Mouse (Mus musculus): ENCODE measurements around the gene Chd2. TPM values are rescaled to one million over a fixed set of nuclear protein-coding genes. Genes with fewer than 3 reads are reported as not detected.

Chd2 gene
- polyA plus RNA-seq, 1 experiment from 2014 or later, result 64.4 TPM

DNA sequence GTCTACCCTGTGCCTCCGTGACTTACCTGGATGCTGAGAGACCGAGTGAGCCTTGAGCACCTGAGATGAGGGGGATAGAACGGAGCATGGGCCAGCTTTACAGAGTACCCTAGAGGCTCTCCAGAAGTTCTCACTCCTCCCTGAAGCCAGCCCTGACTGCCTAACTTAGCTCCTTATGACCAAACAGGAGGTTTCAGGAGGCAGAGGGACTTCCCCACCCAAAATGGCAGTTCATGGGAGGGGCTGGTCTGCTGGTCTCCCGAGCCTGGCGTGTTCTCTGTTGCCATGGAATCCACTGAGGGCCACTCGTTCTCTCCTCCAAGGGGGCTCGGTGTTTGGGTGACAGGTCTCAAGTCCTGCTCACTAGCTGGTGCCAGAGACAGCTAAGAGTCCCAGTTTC is 130.1 kb downstream of the Chd2 start:
- Histone ChIP-seq H3K27ac (ENCODE audit: low read depth, low read length) (no peak overlapping the region), H3K9ac (ENCODE audit: low read depth, low read length) (no peak overlapping the region), H3K4me2 (replicated peaks; ENCODE audit: low read depth, low read length) (no peak overlapping the region), H3K27me3 (ENCODE audit: control insufficient read depth, insufficient read depth, low read length) (no peaks in the 10 kb centered on the region), H3K4me1 (replicated peaks; ENCODE audit: control insufficient read depth, insufficient read depth, low read length) (peaks cover 3% of the 10 kb centered on the region; the same call in 1 of the 2 replicates), H3K4me3 (ENCODE audit: low read depth, low read length) (no peak overlapping the region), H3K36me3 (ENCODE audit: control insufficient read depth, insufficient read depth, low read length) (peaks cover 22% of the 10 kb centered on the region), H3K9me3 (ENCODE audit: control insufficient read depth, low read length) (no peaks in the 10 kb centered on the region)
- 78% methylated on average over 7 of the region's 7 CpGs for WGBS
- DNase-seq (ENCODE audit: low spot score), result no peak
- no peak for ATAC-seq (ENCODE audit: low FRiP score)

- no peak overlapping the region for H3K9ac ChIP-seq (ENCODE audit: low read depth, low read length)
- no peak overlapping the region for H3K27ac ChIP-seq (ENCODE audit: low read depth, low read length)
- no peaks in the 10 kb centered on the region for H3K9me3 ChIP-seq (ENCODE audit: control insufficient read depth, low read length)
- H3K4me3 ChIP-seq (ENCODE audit: low read depth, low read length), result no peak overlapping the region
- no peak overlapping the region for H3K4me2 ChIP-seq (replicated peaks; ENCODE audit: low read depth, low read length)
- no peaks in the 10 kb centered on the region for H3K27me3 ChIP-seq (ENCODE audit: control insufficient read depth, insufficient read depth, low read length)
- peaks cover 9% of the 10 kb centered on the region for H3K4me1 ChIP-seq (replicated peaks; ENCODE audit: control insufficient read depth, insufficient read depth, low read length)
- DNase-seq (ENCODE audit: low spot score) (no peak), ATAC-seq (ENCODE audit: low FRiP score) (no peak)
- peaks cover 11% of the 10 kb centered on the region; the same call in 1 of the 2 replicates for H3K36me3 ChIP-seq (ENCODE audit: control insufficient read depth, insufficient read depth, low read length)
- 93% methylated on average over 11 of the region's 11 CpGs for WGBS
These were observed 136.1 kb downstream of the Chd2 start for GRCm38 (mm10) chr7:73405550-73405949.

- Histone ChIP-seq H3K9ac (ENCODE audit: low read depth, low read length) (no peak overlapping the region), H3K36me3 (ENCODE audit: control insufficient read depth, insufficient read depth, low read length) (peaks cover 5% of the 10 kb centered on the region; the same call in 1 of the 2 replicates), H3K27ac (ENCODE audit: low read depth, low read length) (no peak overlapping the region), H3K9me3 (ENCODE audit: control insufficient read depth, low read length) (no peaks in the 10 kb centered on the region), H3K27me3 (ENCODE audit: control insufficient read depth, insufficient read depth, low read length) (no peaks in the 10 kb centered on the region), H3K4me1 (replicated peaks; ENCODE audit: control insufficient read depth, insufficient read depth, low read length) (peaks cover 23% of the 10 kb centered on the region), H3K4me3 (ENCODE audit: low read depth, low read length) (no peak overlapping the region), H3K4me2 (replicated peaks; ENCODE audit: low read depth, low read length) (no peak overlapping the region)
- no peak for ATAC-seq (ENCODE audit: low FRiP score)
- WGBS, result 39% methylated on average over 3 of the region's 3 CpGs
- no peak for DNase-seq (ENCODE audit: low spot score)
These were observed 138.1 kb downstream of the Chd2 start for GRCm38 (mm10) chr7:73403538-73403937.

DNA sequence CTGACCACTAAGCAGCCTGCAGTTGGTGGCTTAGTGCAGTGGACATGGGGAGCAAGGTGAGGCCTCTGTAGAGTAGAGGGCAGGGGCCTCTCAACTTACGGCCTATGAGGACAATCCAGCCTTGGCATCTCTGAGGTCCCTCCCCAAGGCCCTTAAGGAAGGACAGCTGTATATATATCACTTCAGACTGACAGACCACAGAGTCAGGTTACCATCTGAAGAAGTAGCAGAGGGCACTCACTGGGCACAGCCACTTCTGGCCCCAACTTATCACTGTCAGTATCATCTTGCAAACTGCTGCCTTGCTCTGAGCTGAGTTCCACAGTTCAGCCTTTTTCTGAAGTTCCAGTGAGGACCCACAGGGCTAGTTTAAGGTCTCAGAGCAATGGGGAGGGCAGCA is 139.0 kb downstream of the Chd2 start:
- Histone ChIP-seq H3K4me2 (replicated peaks; ENCODE audit: low read depth, low read length) (no peak overlapping the region), H3K4me3 (ENCODE audit: low read depth, low read length) (no peak overlapping the region), H3K9me3 (ENCODE audit: control insufficient read depth, low read length) (no peaks in the 10 kb centered on the region), H3K4me1 (replicated peaks; ENCODE audit: control insufficient read depth, insufficient read depth, low read length) (peaks cover 30% of the 10 kb centered on the region), H3K9ac (ENCODE audit: low read depth, low read length) (no peak overlapping the region), H3K36me3 (ENCODE audit: control insufficient read depth, insufficient read depth, low read length) (peaks cover 5% of the 10 kb centered on the region; the same call in 1 of the 2 replicates), H3K27ac (ENCODE audit: low read depth, low read length) (no peak overlapping the region), H3K27me3 (ENCODE audit: control insufficient read depth, insufficient read depth, low read length) (no peaks in the 10 kb centered on the region)
- 50% methylated on average over 1 of the region's 1 CpGs for WGBS
- no peak for ATAC-seq (ENCODE audit: low FRiP score)
- DNase-seq (ENCODE audit: low spot score), result no peak

GRCm38 (mm10) chr7:73402106-73402505 is 139.5 kb downstream of the Chd2 start:
- H3K4me3 ChIP-seq (ENCODE audit: low read depth, low read length), result no peak overlapping the region
- no peaks in the 10 kb centered on the region for H3K9me3 ChIP-seq (ENCODE audit: control insufficient read depth, low read length)
- no peaks in the 10 kb centered on the region for H3K27me3 ChIP-seq (ENCODE audit: control insufficient read depth, insufficient read depth, low read length)
- peaks cover 5% of the 10 kb centered on the region; the same call in 1 of the 2 replicates for H3K36me3 ChIP-seq (ENCODE audit: control insufficient read depth, insufficient read depth, low read length)
- no peak overlapping the region for H3K9ac ChIP-seq (ENCODE audit: low read depth, low read length)
- 40% methylated on average over 2 of the region's 2 CpGs for WGBS
- DNase-seq (ENCODE audit: low spot score), result no peak
- no peak overlapping the region for H3K27ac ChIP-seq (ENCODE audit: low read depth, low read length)
- H3K4me2 ChIP-seq (replicated peaks; ENCODE audit: low read depth, low read length), result no peak overlapping the region
- no peak for ATAC-seq (ENCODE audit: low FRiP score)
- peaks cover 34% of the 10 kb centered on the region for H3K4me1 ChIP-seq (replicated peaks; ENCODE audit: control insufficient read depth, insufficient read depth, low read length)

GRCm38 (mm10) chr7:73400051-73400916 is 141.3 kb downstream of the Chd2 start:
- Histone ChIP-seq H3K4me2 (replicated peaks; ENCODE audit: low read depth, low read length) (peak overlapping the region; percentile 54), H3K27me3 (ENCODE audit: control insufficient read depth, insufficient read depth, low read length) (no peaks in the 10 kb centered on the region), H3K4me3 (ENCODE audit: low read depth, low read length) (peak overlapping the region; percentile 25; the same call in 1 of the 2 replicates), H3K36me3 (ENCODE audit: control insufficient read depth, insufficient read depth, low read length) (peaks cover 3% of the 10 kb centered on the region; the same call in 1 of the 2 replicates), H3K4me1 (replicated peaks; ENCODE audit: control insufficient read depth, insufficient read depth, low read length) (peaks cover 34% of the 10 kb centered on the region), H3K27ac (ENCODE audit: low read depth, low read length) (peak overlapping the region; percentile 90), H3K9me3 (ENCODE audit: control insufficient read depth, low read length) (no peaks in the 10 kb centered on the region), H3K9ac (ENCODE audit: low read depth, low read length) (0 out of 2 replicates have a peak overlapping the region, but pooled peaks have one; percentile 3)
- ATAC-seq (ENCODE audit: low FRiP score), result peak; percentile 82
- WGBS, result 13% methylated on average over 20 of the region's 20 CpGs
- DNase-seq (ENCODE audit: low spot score), result peak; percentile 77

- peaks cover 34% of the 10 kb centered on the region for H3K4me1 ChIP-seq (replicated peaks; ENCODE audit: control insufficient read depth, insufficient read depth, low read length)
- ATAC-seq (ENCODE audit: low FRiP score), result peak; percentile 65
- 2% methylated on average over 19 of the region's 19 CpGs for WGBS
These were observed 142.1 kb downstream of the Chd2 start for GRCm38 (mm10) chr7:73399501-73400044.

DNA sequence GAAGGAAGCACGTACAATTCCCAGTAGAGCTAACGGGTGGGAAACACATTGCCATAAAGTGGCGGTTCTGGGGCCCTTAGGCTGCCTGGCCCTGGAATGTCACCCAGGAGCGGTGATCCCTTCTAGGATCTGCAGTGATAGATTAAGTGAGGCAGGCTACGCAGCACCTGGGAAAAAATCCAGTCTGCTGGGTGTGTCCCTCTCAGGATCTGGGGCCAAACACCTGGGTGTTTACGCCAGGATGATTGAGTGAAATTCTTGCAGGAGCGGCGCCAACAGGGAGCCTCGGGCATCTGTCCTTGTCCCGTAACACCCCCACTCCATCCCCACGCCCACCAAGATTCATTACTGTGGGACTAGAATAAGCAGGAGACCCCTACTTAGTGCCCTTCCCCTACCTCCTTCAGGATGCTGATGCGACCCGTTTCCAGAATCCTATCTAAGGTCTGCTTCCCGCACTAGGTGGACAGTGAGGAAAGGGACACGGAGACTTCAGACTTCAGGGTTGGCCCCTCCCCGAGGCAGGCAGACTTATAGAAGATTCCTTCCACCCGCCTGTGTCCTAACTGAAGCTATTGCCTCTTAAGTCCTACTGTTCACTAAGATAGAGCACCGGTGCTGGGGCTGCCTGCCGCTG is 142.7 kb downstream of the Chd2 start:
- Histone ChIP-seq H3K9me3 (ENCODE audit: control insufficient read depth, low read length) (no peaks in the 10 kb centered on the region), H3K4me2 (replicated peaks; ENCODE audit: low read depth, low read length) (peak overlapping the region; percentile 54), H3K36me3 (ENCODE audit: control insufficient read depth, insufficient read depth, low read length) (no peaks in the 10 kb centered on the region), H3K27ac (ENCODE audit: low read depth, low read length) (peak overlapping the region; percentile 90), H3K9ac (ENCODE audit: low read depth, low read length) (peak overlapping the region; percentile 49), H3K4me1 (replicated peaks; ENCODE audit: control insufficient read depth, insufficient read depth, low read length) (peaks cover 34% of the 10 kb centered on the region), H3K27me3 (ENCODE audit: control insufficient read depth, insufficient read depth, low read length) (no peaks in the 10 kb centered on the region), H3K4me3 (ENCODE audit: low read depth, low read length) (peak overlapping the region; percentile 25)
- ATAC-seq (ENCODE audit: low FRiP score), result peak; percentile 3; the same call in 1 of the 2 replicates
- 8% methylated on average over 19 of the region's 19 CpGs for WGBS
- no peak for DNase-seq (ENCODE audit: low spot score)

More at GRCm38 (mm10) chr7:73399501-73400044, 142.1 kb downstream of the Chd2 start:
- DNase-seq (ENCODE audit: low spot score), result peak; percentile 93
- Histone ChIP-seq H3K36me3 (ENCODE audit: control insufficient read depth, insufficient read depth, low read length) (no peaks in the 10 kb centered on the region), H3K4me2 (replicated peaks; ENCODE audit: low read depth, low read length) (peak overlapping the region; percentile 54), H3K9ac (ENCODE audit: low read depth, low read length) (peak overlapping the region; percentile 49), H3K27ac (ENCODE audit: low read depth, low read length) (peak overlapping the region; percentile 90), H3K27me3 (ENCODE audit: control insufficient read depth, insufficient read depth, low read length) (no peaks in the 10 kb centered on the region), H3K9me3 (ENCODE audit: control insufficient read depth, low read length) (no peaks in the 10 kb centered on the region), H3K4me3 (ENCODE audit: low read depth, low read length) (peak overlapping the region; percentile 25)
